Mouse (Mus musculus) urinary bladder, postnatal 14 days (tissue): ENCODE results near the gene Ust.
A peak's percentile ranks its signal among the peaks of the same experiment; 100 is the strongest.

ENCODE experiments used
- DNase-seq: peaks from one replicate; pipeline ENCODE4 v3.0.0; 2021; ENCODE audit warnings: low spot score

Ust gene

GRCm38 (mm10) chr10:8498951-8499891, 19.4 kb downstream of the Ust start:
- no peak for DNase-seq

- no peak for DNase-seq
Measured at GRCm38 (mm10) chr10:8495543-8496141, 23.0 kb downstream of the Ust start.

GRCm38 (mm10) chr10:8491909-8492591, 26.6 kb downstream of the Ust start:
- DNase-seq = no peak

DNA sequence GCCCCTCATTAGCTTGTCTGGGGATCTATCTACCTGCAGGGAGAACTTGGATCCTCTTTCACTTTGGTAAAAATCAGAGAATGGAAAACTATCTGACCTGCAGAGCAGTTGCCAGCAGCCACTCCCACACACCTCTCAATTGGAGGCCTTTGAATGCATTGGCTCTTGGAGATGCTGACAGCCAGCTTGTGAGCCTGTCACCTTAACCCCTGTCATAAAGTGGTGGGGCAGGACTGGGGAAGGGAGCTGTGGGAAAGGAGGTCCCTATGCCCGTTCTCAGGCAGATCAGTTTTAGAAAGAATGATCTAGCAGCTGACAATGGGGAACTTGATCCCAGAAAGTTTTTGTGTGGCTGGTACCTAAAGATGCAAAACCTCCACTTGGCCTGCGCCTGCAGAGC, 31.2 kb downstream of the Ust start:
- no peak for DNase-seq

GRCm38 (mm10) chr10:8484487-8484886, 34.1 kb downstream of the Ust start:
- DNase-seq = no peak

- no peak for DNase-seq
Measured at GRCm38 (mm10) chr10:8482779-8483178, 35.8 kb downstream of the Ust start.

DNA sequence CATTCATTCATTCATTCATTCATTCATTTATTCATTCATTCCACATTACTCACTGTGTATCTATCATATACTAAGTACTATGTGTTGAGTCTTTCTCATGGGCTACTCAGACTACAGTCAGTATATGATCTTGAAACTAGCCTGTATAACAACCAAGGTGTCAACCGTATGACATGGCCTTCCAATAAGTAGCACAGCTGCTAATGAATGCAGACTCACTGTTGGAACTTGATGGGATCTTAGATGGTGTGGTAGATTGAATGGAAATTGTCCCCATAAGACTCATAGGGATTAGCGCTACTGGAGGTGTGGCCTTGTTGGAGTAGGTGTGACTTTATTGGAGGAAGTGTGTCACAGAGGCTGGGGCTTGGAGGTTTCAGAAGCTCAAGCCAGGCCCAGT, 38.8 kb downstream of the Ust start:
- DNase-seq = no peak

- DNase-seq = no peak
Measured at GRCm38 (mm10) chr10:8477936-8478335, 40.7 kb downstream of the Ust start.

GRCm38 (mm10) chr10:8471995-8472394, 46.6 kb downstream of the Ust start:
- DNase-seq = no peak

- no peak for DNase-seq
Measured at GRCm38 (mm10) chr10:8471012-8471411, 47.6 kb downstream of the Ust start.

DNA sequence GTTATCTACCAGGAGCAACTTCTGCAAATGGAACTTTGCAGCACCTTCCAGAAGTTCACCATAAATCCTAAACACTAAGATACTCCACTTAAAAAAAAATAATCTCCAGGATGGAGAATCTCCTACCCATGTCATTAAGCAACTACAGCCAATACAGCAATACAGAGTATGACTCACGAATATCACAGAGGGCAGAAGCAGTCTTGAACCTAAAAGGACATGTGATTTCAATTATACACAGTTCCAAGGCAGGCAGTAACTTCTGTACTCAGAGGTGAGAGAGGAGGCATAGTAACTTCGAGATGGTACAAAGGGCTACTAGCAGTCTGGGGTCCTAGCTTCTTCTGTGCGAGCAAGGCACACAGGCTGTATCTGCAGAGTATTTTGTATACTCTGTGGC, 49.1 kb downstream of the Ust start:
- no peak for DNase-seq

- no peak for DNase-seq
Measured at GRCm38 (mm10) chr10:8468651-8469386, 49.8 kb downstream of the Ust start.

DNA sequence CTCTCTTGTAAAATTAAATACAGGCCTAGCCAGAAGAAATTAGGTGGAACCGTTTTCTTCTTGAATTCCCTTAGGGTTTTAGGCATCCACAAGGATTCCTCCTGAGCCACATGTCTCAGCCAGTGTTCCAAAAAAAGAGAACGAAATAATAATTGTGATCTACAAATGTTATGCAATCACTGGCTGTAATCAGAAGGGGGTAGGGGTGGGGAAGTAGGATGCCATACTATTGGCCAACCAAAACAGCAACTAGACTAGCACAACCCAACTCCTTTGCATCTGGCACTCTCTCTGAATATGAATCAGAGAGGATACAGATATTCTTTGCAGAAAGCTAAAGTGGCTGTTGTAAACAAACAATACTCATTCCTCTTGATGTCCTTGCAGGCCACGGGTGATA, 52.7 kb downstream of the Ust start:
- DNase-seq = no peak

DNA sequence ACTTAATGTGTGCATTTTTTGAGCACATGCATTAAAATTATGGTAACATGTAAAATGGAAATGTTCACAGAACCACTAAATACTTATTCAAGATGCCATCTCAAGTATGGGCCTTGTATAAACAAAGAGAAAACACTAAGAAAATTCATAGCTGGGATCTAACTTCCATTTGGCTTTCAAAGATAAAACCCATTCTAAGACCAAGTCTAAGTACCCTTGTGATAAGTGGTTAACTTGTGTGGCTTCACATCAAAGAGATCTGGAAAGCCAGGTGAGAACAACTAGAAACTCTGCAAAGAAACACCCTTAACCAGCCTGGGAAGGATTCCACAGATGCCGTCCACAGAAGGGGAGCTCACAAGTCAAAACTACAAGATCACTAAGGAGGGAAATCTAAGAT, 53.4 kb downstream of the Ust start:
- no peak for DNase-seq

- no peak for DNase-seq
Measured at GRCm38 (mm10) chr10:8461372-8461771, 57.3 kb downstream of the Ust start.

DNA sequence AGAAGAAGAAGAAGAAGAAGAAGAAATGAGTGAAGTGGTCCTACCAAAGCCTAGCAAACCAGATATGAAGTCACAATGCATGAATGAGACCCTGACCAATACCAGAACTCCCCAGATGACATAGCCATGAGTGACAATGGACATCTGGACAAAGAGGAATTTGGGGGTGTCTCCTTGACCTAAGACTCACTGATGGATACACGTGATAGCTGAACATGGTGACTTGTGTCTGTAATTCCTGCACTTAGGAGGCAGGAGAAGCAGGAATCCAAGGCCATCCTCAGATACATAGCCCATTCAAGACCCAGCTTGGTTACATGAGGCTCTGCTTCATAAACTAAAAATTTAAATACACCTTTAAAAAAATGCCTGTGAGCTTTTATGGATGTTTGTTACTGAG, 63.9 kb downstream of the Ust start:
- no peak for DNase-seq

- DNase-seq = no peak
Measured at GRCm38 (mm10) chr10:8447681-8448080, 70.9 kb downstream of the Ust start.

DNA sequence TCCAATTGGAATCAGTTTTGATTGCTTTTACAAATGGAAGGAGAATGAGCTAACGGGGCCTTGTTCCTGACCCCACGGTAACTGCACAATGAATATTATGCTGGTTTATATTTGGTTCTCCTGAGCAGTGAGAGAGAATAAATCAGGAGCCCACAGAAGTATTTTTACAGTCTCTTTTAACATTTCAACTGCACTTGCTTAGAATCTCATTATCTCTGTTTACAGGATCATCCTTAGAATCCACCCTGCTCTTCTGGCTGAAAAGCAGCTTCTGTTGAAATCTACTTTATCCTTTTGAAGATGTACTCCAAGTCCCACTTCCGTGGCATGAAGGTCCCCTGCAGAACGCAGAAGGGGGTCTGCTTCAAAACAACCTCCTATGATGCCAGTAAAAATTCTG, 71.7 kb downstream of the Ust start:
- DNase-seq = no peak

GRCm38 (mm10) chr10:8444052-8444451, 74.6 kb downstream of the Ust start:
- DNase-seq = no peak

GRCm38 (mm10) chr10:8431857-8432256, 86.8 kb downstream of the Ust start:
- peak; percentile 20 for DNase-seq

GRCm38 (mm10) chr10:8428787-8429778, 89.5 kb downstream of the Ust start:
- DNase-seq = no peak
